Mouse (Mus musculus) G1E (cell line): ENCODE measurements at regions not wholly inside any gene's neighbourhood (a gene's known extent, or its start where the extent isn't known, plus 50 kb on each side); places are given as distances from the start of the nearest gene placed in this dataset.

ENCODE experiments used
- CTCF ChIP-seq: IDR thresholded peaks from 2 replicates; pipeline ENCODE4 v1.5.1; 2012; ENCODE audit warnings: low read depth, low read length, inconsistent platforms, mixed read lengths
- GATA1 ChIP-seq: IDR thresholded peaks from 2 replicates; pipeline ENCODE4 v1.6.1; 2012; ENCODE audit warnings: borderline replicate concordance, low read length, inconsistent platforms, mixed read lengths
- POLR2AphosphoS5 ChIP-seq: IDR thresholded peaks from 2 replicates; pipeline ENCODE4 v1.6.1; 2012; ENCODE audit warnings: low read depth, low read length, inconsistent platforms; ENCODE audit not compliant: insufficient replicate concordance

- no peak for TF ChIP-seq CTCF
- TF ChIP-seq GATA1 = no peak
- no peak for TF ChIP-seq POLR2AphosphoS5
Measured at GRCm38 (mm10) chr8:126652151-126652550, 58.4 kb upstream of the Irf2bp2 start.
